Mouse (Mus musculus) right cerebral cortex, postnatal 4 days (tissue): ENCODE data around the gene Nkd1.

Source experiments
- DNase-seq: peaks from one replicate; pipeline ENCODE4 v3.0.0-alpha.2; 2022

Nkd1 gene

GRCm38 (mm10) chr8:88520985-88521527 lies at the start of gene Nkd1:
TSS of gene Nkd1 (plus strand) at chr8:88521354.
- peak; percentile 87 for DNase-seq

- DNase-seq = no peak
These were observed 39.9 kb upstream of the Nkd1 start for GRCm38 (mm10) chr8:88481290-88481689.

DNA sequence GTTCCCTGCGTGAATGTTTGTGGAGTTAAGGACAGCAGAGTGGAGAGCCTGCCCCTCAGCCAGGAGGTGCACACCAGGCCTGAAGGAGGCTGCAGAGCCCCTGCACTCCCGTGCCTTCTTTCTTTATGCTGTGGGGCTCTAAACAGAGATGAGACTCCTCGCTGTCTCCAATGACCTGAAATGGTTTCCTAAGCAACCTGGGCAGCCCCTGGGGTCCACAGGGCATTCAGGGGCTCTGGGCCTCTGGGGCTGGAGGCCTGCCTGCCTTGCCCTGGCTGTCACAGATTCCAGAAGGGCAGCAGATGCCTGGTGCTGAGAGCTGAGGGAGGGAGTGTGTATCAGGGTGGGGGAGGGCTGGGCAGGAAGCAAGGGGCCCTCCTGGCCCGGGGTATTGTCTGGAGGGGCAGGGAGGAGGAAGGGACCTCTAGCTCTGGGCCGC lies 32.7 kb upstream of the Nkd1 start:
- DNase-seq = no peak

DNA sequence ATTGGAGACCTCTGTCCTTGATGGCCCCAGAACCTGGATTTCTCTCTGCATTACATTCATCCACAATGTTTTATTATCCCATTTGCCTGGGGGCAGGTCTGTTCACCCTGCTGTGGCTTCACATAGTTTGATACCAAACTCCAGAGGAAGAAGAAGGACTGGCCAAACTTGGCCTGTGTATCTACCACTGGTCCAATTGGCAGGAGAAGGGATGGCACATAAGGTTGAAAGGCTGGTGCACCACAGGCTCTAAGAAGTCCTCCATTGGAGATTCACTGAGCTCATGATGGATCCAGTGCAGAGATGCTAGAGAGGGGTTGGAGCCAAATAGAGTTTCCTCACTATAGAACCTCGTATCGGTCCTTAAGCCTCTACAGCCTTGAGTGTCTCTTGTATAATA lies 27.1 kb upstream of the Nkd1 start:
- no peak for DNase-seq

DNA sequence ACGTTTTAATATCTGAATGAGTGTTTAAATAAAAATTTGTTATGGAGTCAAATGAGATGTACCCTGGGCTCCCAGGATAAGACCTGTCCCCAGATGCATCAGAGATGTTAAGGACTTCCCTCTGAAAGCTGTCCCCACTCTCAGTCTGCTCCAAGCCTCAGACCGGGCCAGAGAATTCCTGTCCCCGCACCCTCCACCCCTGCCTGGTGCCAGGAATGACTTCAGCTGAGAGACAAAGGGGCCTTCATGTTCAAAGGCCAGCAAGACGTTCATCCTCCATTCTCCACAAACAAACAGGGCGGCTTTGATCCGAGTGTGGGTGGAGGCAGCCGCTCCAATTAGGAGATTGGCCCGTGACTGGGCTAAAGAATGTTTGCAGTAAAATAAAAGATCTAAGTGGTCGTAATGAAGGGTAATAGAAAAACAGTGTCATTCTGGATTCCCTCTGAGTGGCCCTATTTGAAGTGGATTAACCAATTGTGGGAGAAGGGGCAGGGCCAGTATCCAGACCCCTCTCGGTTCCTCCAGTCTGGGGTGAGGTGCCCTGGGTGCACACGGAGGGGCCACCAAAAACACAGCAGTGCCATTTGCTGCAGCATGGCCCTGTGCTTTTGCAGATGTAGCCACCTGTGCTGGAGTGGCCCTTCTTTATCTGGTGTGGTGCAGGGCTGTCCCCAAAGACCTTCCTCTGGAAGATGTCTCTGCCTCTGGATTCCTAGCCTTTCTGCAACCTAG lies 25.9 kb upstream of the Nkd1 start:
- peak; percentile 26 for DNase-seq

DNA sequence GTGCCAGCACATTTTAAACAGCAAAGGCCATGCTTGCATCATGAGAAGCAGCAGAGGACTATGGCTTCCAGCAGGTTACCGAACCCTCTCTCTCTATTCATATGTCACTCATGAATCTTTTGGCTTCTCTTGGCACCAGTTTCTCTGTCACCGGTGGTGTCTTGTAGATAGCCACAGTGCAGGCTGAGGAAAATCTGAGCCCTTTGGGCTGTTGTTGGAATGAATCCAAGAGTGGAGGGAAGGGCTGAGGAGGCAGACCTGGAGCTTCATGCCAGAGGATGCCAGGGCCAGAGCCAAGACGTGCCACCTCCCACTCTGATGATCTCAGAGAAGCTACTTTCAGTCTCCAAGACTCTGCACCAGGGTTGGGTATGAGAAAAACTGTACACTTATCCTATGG lies 19.0 kb upstream of the Nkd1 start:
- no peak for DNase-seq

- DNase-seq = no peak
These were observed 14.2 kb upstream of the Nkd1 start for GRCm38 (mm10) chr8:88506981-88507380.

- DNase-seq = no peak
These were observed 10.1 kb upstream of the Nkd1 start for GRCm38 (mm10) chr8:88511061-88511460.

DNA sequence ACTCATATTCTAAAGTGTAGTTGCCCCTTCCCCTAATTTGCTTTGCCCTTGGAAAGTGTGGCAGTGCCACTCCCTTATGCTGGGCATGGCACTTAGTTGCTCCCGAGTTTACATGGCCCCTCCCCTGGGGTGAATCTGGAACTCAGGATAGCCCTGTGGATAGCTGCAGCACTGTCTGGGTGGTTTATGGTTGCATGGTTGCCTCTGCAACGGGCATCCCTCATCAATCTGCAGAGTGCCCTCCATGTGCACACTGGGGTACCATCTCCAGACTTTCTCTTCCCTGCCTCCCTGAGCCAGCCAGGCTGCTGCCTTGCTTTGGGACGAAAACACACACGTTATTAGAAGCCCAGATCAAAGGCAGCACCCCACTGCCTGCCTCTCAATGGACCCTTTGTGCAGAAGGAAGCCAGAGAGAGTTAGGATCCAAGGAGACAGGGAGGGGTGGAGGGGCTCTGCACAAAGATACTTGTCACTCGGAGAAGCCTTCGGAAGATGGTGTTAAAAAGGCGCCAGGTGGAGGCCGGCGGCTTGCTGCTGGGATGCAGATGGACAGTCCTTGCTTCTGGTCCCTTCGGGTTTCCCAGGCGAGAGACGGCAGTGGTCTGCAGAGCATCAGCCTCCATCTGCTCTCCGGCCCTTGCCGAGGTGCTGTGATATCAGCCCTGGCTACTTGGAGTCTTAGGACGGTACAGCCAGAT lies 8.9 kb upstream of the Nkd1 start:
- DNase-seq = peak; percentile 20

GRCm38 (mm10) chr8:88518047-88518446 lies 3.1 kb upstream of the Nkd1 start:
- DNase-seq = no peak

DNA sequence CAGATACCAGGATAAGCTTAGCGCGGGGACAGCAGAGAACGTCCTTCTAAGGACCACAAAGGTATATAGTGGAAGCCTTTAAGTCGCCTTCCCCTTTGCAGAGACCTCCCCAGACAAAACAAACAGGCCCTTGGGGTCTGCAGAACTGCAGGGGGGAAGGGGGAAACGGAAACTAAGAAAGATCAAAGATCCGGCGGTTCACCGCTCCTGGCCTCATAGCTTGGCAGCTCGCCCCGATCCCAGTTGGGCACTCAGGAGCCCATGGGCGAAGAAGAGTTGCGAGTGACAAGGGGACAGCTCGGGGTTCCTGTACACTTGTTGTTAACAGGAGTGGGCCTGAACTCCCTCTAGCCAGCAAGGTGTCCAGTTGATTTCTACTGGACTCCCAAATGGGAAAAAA lies 773 bp upstream of the Nkd1 start:
- peak; percentile 27 for DNase-seq

DNA sequence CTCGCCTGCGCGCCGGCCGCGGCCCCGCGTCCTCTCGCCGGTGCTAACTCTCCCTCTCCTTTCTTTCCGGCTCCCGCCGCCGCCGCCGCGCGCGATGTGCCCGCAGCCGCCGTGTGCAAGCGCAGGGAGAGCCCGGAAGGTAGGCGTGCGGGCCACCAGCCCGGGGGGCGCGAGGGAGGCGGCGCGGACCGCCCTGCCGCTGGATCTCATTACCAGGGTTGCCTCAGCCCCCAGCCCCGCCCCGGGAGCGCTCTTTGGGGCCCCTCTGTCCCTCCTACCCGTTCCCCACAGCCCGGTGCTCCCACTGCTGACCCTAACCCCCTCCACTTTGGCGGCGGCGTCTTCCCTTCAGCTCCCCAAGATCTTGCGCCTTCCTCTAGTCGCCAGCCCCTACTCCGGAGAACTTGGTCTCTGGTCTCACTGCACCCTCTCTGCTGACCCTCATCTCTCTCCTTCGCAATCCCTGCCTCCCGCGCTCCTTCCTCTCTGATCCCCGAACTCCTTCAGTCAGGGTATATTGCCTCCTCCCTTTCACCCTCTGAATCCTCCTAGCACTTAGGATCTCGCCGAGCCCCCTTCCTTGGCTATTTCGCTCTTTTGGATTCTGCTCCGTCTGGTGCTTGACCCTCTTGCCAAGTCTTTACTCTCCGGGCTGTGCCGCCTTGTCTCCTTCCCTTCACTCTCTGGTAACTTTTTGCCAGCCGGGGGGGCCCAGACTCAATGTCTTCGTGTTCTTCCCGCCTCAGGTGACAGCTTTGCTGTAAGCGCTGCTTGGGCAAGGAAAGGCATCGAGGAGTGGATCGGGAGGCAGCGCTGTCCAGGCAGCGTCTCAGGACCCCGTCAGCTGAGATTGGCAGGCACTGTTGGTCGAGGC lies 624 bp downstream of the Nkd1 start:
- peak; percentile 46 for DNase-seq

DNA sequence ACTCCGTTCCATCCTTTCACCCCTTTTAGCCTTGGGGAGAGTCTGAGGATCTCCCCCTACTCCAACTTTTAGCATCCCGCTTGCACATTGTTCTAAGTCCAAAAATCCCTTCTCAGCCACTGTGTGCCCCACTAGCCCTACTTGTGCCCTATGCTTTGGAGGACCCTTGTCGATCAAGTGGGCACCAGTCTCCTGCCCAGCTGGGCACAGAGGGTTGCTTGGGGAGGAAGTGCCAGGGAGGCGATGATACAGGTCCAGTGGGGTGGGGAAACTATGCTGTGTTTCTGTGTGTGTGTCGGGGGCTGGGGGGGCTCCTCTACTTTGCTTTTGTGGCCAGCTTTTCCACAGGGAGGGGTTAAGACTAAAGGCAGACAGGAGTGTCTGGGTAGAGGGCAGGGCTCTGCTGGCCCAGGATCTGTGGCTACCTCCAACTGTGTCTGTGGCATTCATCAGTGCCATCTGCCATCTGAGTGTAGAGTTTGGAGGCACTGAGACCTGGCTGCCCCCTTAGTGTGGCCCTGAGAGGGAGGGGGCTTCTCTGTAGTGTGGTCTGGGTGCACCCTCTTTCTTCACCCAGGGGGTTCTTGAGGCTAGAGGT lies 1.4 kb downstream of the Nkd1 start:
- DNase-seq = no peak

GRCm38 (mm10) chr8:88523621-88524020 lies 2.5 kb downstream of the Nkd1 start:
- no peak for DNase-seq

- DNase-seq = no peak
These were observed 3.0 kb downstream of the Nkd1 start for GRCm38 (mm10) chr8:88524132-88524531.

GRCm38 (mm10) chr8:88524851-88525250 lies 3.7 kb downstream of the Nkd1 start:
- DNase-seq = no peak

DNA sequence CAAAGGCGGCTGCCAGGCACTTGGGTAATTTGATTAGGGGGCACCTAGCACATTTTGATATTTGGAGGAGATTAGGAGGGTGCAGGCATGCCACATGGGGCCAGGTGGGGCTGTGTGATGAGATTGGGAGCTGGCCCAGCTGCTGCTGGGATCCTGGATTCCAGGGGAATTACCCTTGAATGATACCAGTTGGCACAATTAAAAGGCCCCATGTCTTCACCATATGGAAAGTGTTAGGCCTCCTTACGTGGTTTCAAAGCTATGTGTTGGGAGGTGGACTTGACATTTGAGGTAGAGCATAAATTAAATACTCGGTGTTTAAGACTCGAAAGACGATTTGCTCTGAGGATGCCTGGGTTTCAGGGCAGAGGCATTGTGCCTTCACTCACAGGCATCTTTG lies 5.1 kb downstream of the Nkd1 start:
- DNase-seq = no peak

DNA sequence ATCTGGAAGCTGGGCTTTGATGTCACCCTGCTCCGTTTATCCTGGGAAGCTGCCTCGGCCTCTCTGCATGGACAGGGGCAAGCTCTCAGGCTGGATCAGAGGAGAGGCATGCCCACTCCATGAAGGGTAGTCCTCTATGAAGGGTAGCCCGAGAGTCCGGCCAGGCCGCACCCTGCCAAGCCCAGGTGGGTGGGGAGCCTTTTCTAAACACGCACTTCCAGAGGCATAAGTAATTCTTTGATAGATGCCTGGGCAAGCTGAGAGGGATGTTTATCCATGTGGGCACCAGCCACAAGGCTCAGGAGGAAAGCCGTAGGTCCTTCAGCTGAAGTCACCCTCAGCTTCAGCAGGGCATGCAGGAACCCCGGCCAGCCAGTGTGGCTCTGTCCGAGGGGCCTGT lies 7.0 kb downstream of the Nkd1 start:
- DNase-seq = no peak

- DNase-seq = no peak
These were observed 8.6 kb downstream of the Nkd1 start for GRCm38 (mm10) chr8:88529798-88530197.

DNA sequence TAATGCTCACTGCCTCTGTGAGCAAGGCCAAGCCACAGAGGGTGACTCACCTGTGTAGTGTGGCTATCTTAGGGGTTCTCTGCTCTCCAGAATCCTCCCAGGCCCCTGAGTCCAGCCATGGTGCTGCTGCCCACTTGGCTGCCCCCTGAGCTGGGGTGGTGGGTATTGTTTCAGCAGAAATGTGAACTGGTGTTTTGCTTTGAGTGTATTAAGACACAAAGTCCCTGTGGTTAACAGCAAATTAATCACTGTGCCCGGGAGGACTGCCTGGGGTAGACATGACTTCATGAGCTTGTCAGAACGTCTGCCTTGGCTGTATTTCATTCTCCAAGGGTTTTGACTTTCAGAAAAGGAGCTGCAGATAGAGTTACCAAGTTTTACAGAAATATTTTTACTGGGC lies 15.9 kb downstream of the Nkd1 start:
- DNase-seq = no peak

DNA sequence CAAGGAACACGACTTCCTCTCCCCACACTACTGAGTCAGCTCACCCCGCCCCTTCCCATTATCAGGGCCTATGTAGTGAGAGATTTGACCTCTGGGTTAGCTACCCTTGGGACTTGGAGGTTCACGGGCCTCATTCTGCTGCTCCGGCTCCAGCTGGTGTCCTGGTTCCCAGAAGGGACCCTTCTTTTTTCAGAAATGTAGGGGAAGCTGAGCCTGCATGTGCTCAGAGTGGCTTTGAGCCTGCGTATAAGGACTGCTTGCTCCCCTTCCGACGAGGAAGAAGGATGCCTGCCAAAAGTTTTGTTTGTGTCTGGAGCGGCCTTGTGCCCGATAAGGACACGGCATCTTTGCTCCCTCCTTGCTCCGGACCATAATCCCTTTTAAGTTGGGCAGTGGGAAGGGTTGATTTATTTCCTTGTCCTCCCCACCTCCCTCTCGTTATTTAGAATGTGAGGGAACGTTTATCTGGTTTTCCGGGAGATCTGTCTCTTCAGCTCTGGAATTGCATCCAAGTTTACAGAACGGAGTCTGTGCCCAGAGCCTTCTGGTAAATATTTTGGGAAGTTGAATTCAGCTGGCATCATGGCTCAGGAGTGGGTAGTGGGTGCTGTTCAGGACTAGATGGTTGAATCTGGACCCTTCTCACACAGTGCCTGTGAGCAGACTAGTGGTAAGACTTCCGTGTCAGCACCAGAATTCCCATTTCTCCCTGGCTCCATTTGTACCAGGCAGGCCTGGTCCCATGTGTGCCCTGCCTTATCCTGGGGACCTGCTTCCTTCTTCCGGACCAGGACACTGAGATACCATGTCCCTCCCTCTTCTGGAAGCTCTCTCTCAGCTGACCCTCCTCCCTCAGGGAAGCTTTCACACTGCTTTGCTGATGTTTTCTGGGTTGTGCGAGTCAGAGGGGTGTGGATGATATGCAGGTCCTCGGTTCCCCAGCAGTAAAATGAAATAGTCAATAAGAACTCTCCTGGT lies 17.1 kb downstream of the Nkd1 start:
- no peak for DNase-seq

- no peak for DNase-seq
These were observed 17.8 kb downstream of the Nkd1 start for GRCm38 (mm10) chr8:88538976-88539371.
